Mouse (Mus musculus) cerebellum, postnatal 25 days (tissue): Measurements from ENCODE around the gene Spout1.
A peak's percentile ranks its signal among the peaks of the same experiment; 100 is the strongest.
"Not testable (repeated sequence)": the region's sequence is repeated elsewhere in the genome, so short reads cannot be mapped to it uniquely, and the experiment has no call there.

ENCODE experiments used
- DNase-seq, 2 experiments: peaks; one replicate each; pipeline ENCODE4 v3.0.0; 2021; ENCODE audit warnings: mixed read lengths in 2 of 2

The Spout1 gene

GRCm38 (mm10) chr2:30176561-30176960 lies 1.7 kb downstream of the Spout1 start:
- peak in 1 of 2 experiments; percentile 54 for DNase-seq

DNA sequence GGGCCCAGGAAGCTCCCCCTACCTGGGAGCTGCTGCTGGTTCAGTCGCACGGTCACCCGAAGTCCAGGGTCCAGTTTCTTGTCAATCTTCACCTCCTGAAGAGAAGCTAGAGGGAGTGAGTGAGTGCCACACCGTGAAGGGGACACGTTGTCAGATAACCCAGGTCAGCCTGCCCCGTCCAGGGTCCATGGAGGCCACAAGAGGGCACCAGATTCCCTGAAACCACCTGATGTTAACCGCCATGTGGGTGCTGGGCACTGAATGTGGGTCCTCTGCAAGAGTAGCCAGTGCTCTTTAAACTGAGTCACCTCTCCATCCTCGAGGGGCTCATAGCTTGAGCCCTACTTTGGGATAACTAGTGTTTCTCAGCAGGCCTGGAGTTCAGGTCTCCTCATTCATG lies 2.4 kb downstream of the Spout1 start:
- DNase-seq, result peak in 1 of 2 experiments; percentile 37

GRCm38 (mm10) chr2:30173541-30174240 lies 4.6 kb downstream of the Spout1 start:
- DNase-seq, result peak in 1 of 2 experiments; percentile 48

GRCm38 (mm10) chr2:30171997-30172382 lies 6.3 kb downstream of the Spout1 start:
- no peak for DNase-seq

DNA sequence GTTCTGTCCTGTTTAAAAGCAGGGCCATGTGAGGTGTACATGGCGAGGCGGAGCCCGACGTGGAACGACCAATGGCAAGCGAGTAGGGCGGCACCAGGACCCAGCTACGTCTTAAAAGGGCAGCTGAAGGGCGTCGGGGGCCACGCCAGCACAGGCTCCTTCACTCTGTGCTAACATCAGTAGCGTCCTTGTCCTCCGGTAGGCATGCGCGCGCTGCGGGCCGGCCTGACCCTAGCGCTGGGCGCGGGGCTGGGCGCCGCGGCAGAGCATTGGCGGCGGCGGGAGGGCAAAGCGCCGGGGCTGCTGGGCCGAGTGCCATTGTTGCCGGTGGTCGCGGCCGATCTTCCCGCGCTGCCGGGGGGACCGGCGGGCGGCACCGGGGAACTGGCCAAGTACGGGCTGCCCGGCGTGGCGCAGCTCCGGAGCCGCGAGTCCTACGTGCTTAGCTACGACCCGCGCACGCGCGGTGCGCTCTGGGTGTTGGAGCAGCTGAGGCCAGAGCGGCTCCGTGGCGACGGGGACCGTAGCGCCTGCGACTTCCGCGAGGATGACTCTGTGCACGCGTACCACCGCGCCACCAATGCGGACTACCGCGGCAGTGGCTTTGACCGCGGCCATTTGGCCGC lies 6.8 kb downstream of the Spout1 start, which contains the start of gene Endog:
TSS of gene Endog (plus strand) at position 123 of the 626 bp plus-strand sequence.
- peak; percentile 95 to 96 for DNase-seq

- DNase-seq, result no peak
Measured at GRCm38 (mm10) chr2:30166677-30167076, 11.6 kb downstream of the Spout1 start.

- DNase-seq, result no peak
Measured at GRCm38 (mm10) chr2:30164340-30164932, 13.8 kb downstream of the Spout1 start.

- peak in 1 of 2 experiments; percentile 69 for DNase-seq
Measured at GRCm38 (mm10) chr2:30161809-30162208, 16.4 kb downstream of the Spout1 start.

GRCm38 (mm10) chr2:30159871-30160270 lies 18.4 kb downstream of the Spout1 start:
- not testable (repeated sequence) for DNase-seq

- DNase-seq, result no peak
Measured at GRCm38 (mm10) chr2:30152616-30153015, 25.6 kb downstream of the Spout1 start.

DNA sequence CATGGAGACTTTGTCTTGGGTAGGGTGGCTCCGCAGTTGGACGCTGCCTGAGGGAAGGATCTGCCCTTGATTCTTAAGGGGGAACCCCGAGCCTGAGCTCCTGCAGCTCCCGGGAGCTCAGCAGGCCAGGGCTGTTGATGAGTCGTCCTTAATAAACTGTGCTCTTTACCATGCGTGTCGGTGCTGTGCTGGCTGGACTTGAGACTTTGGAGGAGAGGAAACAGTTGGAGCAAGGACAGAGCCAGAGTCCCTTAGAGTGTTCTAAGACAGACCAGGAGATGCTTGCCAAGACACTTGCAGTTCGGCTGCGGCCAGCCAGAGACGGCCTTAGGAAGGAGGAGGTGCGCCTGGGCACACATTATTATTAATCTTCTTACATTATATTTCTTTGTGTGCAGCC lies 26.4 kb downstream of the Spout1 start:
- DNase-seq, result no peak

GRCm38 (mm10) chr2:30147466-30147865 lies 30.8 kb downstream of the Spout1 start:
- no peak for DNase-seq

- no peak for DNase-seq
Measured at GRCm38 (mm10) chr2:30144436-30144835, 33.8 kb downstream of the Spout1 start.

DNA sequence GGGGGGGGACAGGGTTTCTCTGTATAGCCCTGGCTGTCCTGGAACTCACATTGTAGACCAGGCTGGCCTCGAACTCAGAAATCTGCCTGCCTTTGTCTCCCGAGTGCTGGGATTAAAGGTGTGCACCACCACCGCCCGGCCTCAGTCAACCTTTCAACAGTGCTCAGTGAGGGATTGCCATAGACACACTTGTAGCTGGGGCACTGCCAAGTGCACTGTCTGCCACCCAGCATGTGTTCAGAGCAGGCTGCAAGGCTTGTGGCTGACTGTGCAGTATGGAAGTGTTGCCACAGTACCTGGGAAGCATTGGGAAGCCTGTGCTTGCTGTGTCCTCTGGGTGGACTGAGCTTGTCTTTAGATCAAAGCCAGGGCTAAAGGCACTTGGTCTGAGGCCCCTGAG lies 38.2 kb downstream of the Spout1 start:
- DNase-seq, result peak; percentile 83 to 87

DNA sequence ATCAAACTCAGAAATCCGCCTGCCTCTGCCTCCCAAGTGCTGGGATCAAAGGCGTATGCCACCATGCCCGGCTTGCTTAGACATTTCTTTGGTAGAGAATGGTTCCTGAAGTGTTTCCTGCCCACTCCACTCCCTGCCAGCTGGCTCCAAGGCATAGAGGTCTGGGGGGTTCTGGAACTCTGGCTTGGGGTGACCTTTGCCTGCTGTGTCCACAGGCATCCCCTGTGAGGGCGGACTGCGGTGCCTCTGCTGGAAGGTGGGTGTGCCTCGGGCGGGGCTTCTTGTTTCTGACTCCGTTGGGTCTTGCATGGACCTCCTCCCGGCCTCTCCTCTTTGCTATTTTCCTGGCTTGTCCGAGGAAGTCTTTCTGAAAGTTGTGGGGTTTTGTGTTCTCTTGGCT lies 41.8 kb downstream of the Spout1 start:
- DNase-seq, result no peak

- DNase-seq, result no peak
Measured at GRCm38 (mm10) chr2:30134928-30135620, 43.2 kb downstream of the Spout1 start.

DNA sequence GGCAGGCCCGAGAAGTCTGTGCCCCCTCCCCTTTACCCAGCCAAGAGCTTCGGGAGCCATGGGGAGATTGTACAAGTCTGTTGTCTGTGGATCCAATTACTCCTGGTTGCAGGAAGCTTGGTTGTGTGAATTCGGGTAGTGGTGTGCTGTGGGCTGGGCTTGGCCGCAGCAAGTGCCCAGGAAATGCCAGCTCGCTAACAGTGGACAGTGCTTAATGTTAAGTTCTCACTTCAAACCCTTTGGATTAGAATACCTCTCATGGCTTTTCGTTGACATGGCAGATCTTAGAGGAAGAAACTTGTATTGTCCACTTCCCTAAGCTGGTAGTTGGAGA lies 43.9 kb downstream of the Spout1 start:
- DNase-seq, result no peak

DNA sequence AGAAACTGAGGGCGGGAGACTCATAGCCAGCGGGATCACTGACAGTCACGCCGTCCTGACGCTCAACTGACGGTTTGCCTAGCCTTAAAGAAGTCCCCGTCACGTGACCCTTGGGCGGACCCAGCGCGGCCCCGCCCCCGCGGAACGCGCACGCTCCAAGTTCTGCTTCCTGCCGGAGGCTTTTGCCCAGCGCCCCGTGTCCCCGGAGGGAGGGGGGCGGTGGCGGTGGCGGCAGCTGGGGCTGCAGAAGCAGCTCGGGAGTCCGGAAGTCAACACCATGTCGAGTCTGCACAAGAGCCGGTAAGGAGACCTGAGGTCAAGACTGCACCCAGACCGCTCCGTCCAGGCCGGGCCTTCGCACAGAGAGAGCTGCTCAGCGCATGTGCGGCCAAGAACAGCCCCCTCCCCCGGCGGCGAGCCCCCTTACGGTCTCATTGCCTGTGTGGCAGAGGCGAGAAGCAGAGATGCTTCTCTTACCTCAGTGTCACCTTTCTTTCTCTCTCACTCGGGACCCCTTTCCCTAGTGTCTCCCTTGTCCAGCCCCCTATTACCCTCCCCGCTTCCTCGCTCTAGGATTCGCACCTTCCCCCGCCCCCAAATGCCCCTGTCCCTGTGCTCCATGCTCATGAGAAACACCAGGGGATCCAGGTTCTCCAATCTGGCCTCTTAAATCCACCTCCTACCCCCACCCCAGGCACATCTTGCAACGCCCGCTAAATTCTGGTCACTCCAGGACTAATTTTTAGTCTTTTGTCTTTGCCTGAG lies 44.5 kb downstream of the Spout1 start, which contains the start of gene Tbc1d13:
TSS of gene Tbc1d13 (plus strand) at position 134 of the 765 bp plus-strand sequence.
- DNase-seq, result peak; percentile 98

DNA sequence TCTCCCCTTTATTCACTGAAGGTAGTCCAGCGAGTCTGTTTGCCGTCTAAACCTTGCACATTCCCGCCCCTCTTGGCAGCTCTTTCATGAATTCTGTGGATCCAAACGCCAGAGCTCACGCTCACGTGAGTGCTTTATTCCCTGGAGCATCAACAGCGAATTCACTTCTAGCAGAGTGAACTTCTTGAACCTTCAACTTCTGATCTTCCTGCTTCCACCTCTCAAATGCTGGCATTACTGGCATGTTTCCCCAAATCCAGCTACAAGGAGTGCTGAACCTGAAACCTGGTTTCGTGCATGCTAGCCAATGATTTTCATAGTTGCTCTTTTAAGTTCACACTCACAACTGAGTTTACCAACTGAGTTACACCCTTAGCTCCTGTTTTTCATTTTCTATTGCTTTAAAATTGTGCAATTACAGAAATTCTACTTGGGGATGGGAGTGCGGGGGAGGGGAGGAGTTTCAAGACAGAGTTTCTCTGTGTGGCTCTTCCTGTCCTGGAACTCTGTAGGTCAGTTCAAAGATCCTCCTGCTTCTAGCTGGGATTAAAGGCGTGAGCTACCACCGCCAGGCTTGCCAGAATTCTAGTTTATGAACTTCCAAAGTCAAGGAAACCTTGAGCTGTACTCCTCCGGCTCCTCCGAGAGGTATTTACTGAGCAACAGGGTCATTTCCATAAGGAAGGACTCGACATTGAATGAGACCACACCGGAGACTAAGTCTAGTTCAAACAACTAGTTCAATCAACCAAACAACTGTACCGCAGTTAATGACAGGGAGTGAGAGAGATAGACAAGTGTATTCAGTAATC lies 45.3 kb downstream of the Spout1 start:
- DNase-seq, result no peak

DNA sequence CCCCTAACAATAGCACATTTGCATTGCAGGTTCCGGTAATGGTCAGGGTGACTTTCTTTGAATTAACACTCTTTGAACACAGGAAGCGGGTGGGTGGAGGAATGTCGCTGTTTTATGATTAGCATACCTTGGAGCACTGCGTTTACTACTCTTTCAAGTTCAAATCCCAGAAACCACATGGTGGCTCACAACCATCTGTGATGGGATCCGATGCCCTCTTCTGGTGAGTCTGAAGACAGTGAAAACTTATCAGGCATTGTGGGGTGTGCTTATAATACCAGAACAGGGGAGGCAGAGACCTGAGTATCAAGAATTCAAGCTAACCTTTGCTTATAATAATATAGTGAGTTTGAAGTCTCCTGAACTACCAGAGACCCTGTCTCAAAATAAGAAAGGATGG lies 47.0 kb downstream of the Spout1 start:
- DNase-seq, result not testable (repeated sequence)

- DNase-seq, result no peak
Measured at GRCm38 (mm10) chr2:30130156-30130555, 48.1 kb downstream of the Spout1 start.

DNA sequence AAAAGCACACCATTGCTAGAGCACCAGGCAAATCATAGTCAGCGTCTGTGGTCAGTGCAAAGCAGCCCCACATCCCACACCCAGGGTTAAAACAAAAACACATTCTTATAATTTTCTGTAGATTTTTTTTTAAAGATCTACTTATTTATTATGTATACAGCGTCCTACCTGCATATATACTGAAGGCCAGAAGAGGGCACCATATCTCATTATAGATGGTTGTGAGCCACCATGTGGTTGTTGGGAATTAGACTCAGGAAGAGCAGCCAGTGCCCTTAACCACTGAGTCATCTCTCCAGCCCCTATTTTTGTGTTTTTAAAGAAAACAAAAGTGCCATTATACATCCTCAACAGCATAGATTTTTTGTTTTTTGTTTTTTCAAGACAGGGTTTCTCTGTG lies 49.5 kb downstream of the Spout1 start:
- peak in 1 of 2 experiments; percentile 57 for DNase-seq
